Mouse (Mus musculus): Measurements from ENCODE around the gene Mms22l. TPM values are rescaled to one million over a fixed set of nuclear protein-coding genes. Genes with fewer than 3 reads are reported as not detected.

Gene Mms22l
- 2.1 and 4.0 TPM in 2 replicates for polyA plus RNA-seq (2012; rRNA removed)

DNA sequence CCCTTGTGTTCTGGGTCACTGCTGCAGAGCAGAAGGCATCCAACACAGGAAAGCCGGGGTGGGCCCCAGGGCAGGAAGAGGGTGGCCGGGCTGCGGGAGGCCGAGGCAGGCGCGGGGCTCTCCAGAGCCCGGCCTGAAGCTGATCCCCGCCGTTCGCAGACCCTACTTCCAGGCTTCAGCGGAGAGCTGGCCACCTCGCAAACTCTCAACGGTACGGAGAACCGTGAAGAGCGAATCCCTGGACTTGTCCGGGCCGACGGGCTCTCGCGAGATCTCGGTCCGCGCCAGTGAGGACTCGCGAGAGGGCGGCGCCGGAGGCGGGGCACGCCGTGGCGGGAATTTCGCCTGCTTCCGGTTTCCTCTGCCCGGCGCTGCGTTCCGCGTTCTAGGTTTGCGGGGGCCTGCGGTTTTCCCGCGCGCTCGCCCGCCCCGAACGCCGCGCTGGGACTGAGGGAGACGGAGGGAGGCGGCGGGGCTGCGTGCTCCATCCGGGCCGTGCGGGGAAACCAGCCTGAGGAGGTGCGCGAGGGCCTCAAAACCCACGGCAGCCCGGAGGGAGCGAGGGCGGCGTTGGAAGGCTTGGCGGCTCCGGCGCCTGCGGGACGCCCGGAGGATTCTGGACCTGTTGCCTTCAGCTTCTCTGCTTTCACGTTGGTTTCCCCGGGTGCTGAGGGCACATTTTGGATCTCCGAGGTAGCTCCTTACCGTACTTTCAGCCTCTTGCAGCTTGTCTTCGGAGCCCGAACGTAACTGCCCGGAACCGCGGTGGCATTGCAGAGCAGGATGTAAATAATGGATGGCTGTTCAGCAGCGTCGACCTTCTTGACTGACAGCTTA is at the start of gene Mms22l:
TSS of gene Mms22l (plus strand) at position 336 of the 837 bp plus-strand sequence.

